17 mouse cellular contexts compared by ENCODE assay signal in genomic region chr1:94052373-94052772, GRCm38 (mm10). TPM values are rescaled to one million over a fixed set of nuclear protein-coding genes. Genes with fewer than 3 reads are reported as not detected.
DNase-seq lines count a peak whose midpoint lies in the region; ATAC-seq and TF ChIP-seq lines count a peak whose summit lies in the region.
"Had no signal": no experiment of that assay in that cellular context is flagged by ENCODE, and none has a peak within 500 bp of the region (broad histone marks: within the 10 kb centered on the region; RNA-seq: fewer than 3 reads in every experiment).

Gene Pdcd1 (minus strand): TSS chr1:94052553.

- H3K27me3 ChIP-seq in kidney, embryonic 14.5 days (ENCODE audit: control insufficient read depth, insufficient read depth, low read length), result no peaks in the 10 kb centered on the region
- no peaks in the 10 kb centered on the region for H3K27me3 ChIP-seq in kidney, embryonic 15.5 days
- no peaks in the 10 kb centered on the region for H3K27me3 ChIP-seq in CH12.LX (replicated peaks)
- H3K27me3 ChIP-seq in forebrain, embryonic 12.5 days, result no peaks in the 10 kb centered on the region
- H3K27me3 ChIP-seq: liver, embryonic 15.5 days had no signal

- ATAC-seq in kidney, embryonic 14.5 days (ENCODE audit: low FRiP score, low TSS enrichment), result 0 out of 2 replicates have a peak, but pooled peaks have one; percentile 32
- no peak for ATAC-seq in kidney, embryonic 15.5 days (replicated peaks; ENCODE audit: low FRiP score)
- ATAC-seq in granulocyte monocyte progenitor cell, adult 5-6 weeks (replicated peaks; ENCODE audit: poor library complexity, severe bottlenecking), result 0 out of 2 replicates have a peak, but pooled peaks have one; percentile 12
- no peak for ATAC-seq in forebrain, embryonic 12.5 days (ENCODE audit: low FRiP score)
- ATAC-seq: forebrain, postnatal 0 days had no signal

- H3K27ac ChIP-seq in kidney, embryonic 14.5 days (ENCODE audit: low read depth, low read length), result no peak within 1 kb of the TSS
- no peak within 1 kb of the TSS for H3K27ac ChIP-seq in kidney, embryonic 15.5 days
- H3K27ac ChIP-seq in CH12.LX (ENCODE audit: insufficient read depth, low read depth), result peak within 1 kb of the TSS; percentile 65
- no peak within 1 kb of the TSS for H3K27ac ChIP-seq in forebrain, embryonic 12.5 days
- H3K27ac ChIP-seq: hindbrain, embryonic 14.5 days; liver, embryonic 15.5 days; stomach, postnatal 0 days had no signal

- H3K79me2 ChIP-seq in CH12.LX (replicated peaks; ENCODE audit: control insufficient read depth, extremely low read depth, insufficient read depth, poor library complexity, severe bottlenecking), result peaks cover 11% of the 10 kb centered on the region

- H3K9ac ChIP-seq in kidney, embryonic 14.5 days (ENCODE audit: low read depth, low read length), result no peak within 1 kb of the TSS
- H3K9ac ChIP-seq in kidney, embryonic 15.5 days, result no peak within 1 kb of the TSS
- peak within 1 kb of the TSS; percentile 24 for H3K9ac ChIP-seq in CH12.LX (ENCODE audit: insufficient read depth, low read depth)
- H3K9ac ChIP-seq in forebrain, embryonic 12.5 days, result no peak within 1 kb of the TSS
- H3K9ac ChIP-seq: forebrain, postnatal 0 days; hindbrain, embryonic 14.5 days; liver, embryonic 15.5 days had no signal

- in situ Hi-C loops in CH12.LX (cut with MboI; ENCODE audit: low pct_ligation_motif_present, low pct_unique_long_range_greater_than_20kb, low sequenced_read_pairs), result no loop called here

- dilution Hi-C loops in CH12.LX (cut with MboI; ENCODE audit: extremely low pct_ligation_motif_present, extremely low pct_unique_long_range_greater_than_20kb, low sequenced_read_pairs), result no loop called here

- no peak within 1 kb of the TSS for H3K4me3 ChIP-seq in kidney, embryonic 14.5 days (ENCODE audit: low read length)
- H3K4me3 ChIP-seq in kidney, embryonic 15.5 days (replicated peaks), result no peak within 1 kb of the TSS
- peak within 1 kb of the TSS; percentile 57 to 67 (median 66) for H3K4me3 ChIP-seq in CH12.LX (replicated peaks in 1 of 3; ENCODE audit: low read depth in 2 of 3, low read length in 2 of 3, poor library complexity in 1 of 3)
- H3K4me3 ChIP-seq in forebrain, embryonic 12.5 days (replicated peaks), result no peak within 1 kb of the TSS
- H3K4me3 ChIP-seq: liver, embryonic 15.5 days; myocyte had no signal

- H3K9me3 ChIP-seq in kidney, embryonic 14.5 days (ENCODE audit: control insufficient read depth, low read length), result no peaks in the 10 kb centered on the region
- H3K9me3 ChIP-seq in kidney, embryonic 15.5 days (replicated peaks), result no peaks in the 10 kb centered on the region
- H3K9me3 ChIP-seq in CH12.LX (replicated peaks; ENCODE audit: low read length), result no peaks in the 10 kb centered on the region
- no peaks in the 10 kb centered on the region for H3K9me3 ChIP-seq in forebrain, embryonic 12.5 days
- H3K9me3 ChIP-seq: liver, embryonic 15.5 days had no signal

- no peaks in the 10 kb centered on the region for H3K36me3 ChIP-seq in kidney, embryonic 14.5 days (ENCODE audit: control insufficient read depth, insufficient read depth, low read length)
- no peaks in the 10 kb centered on the region for H3K36me3 ChIP-seq in kidney, embryonic 15.5 days
- peaks cover 0 to 10% of the 10 kb centered on the region in 2 experiments for H3K36me3 ChIP-seq in CH12.LX (replicated peaks in 1 of 2; ENCODE audit: control insufficient read depth in 1 of 2, insufficient read depth in 1 of 2, low read length in 1 of 2)
- H3K36me3 ChIP-seq in forebrain, embryonic 12.5 days (replicated peaks), result no peaks in the 10 kb centered on the region
- H3K36me3 ChIP-seq: liver, embryonic 15.5 days had no signal

- 52% methylated on average over 6 of the region's 6 CpGs for WGBS in kidney, embryonic 14.5 days
- WGBS in kidney, embryonic 15.5 days, result 47% methylated on average over 5 of the region's 6 CpGs
- 66% methylated on average over 5 of the region's 6 CpGs for WGBS in forebrain, embryonic 12.5 days

- TF ChIP-seq CTCF in CH12.LX (conservative IDR thresholded peaks at IDR 0.05 in 1 of 2, IDR thresholded peaks at IDR 0.05 in 1 of 2; ENCODE audit: low read depth in 2 of 2, low read length in 2 of 2), result no peak

- TF ChIP-seq POLR2A in CH12.LX (IDR thresholded peaks at IDR 0.05; ENCODE audit: low read depth, low read length), result peak; percentile 85

- no peak for TF ChIP-seq RAD21 in CH12.LX (IDR thresholded peaks at IDR 0.05; ENCODE audit: low read depth, low read length)

- no peaks in the 10 kb centered on the region for H3K4me1 ChIP-seq in kidney, embryonic 14.5 days (ENCODE audit: control insufficient read depth, insufficient read depth, low read length)
- H3K4me1 ChIP-seq in kidney, embryonic 15.5 days, result no peaks in the 10 kb centered on the region
- peaks cover 19 to 74% of the 10 kb centered on the region in 2 experiments for H3K4me1 ChIP-seq in CH12.LX (ENCODE audit: control insufficient read depth in 1 of 2, insufficient read depth in 2 of 2)
- no peaks in the 10 kb centered on the region for H3K4me1 ChIP-seq in forebrain, embryonic 12.5 days
- H3K4me1 ChIP-seq: liver, embryonic 15.5 days had no signal

- no peak for TF ChIP-seq EP300 in CH12.LX (IDR thresholded peaks at IDR 0.05; ENCODE audit: low read length)

- no peak within 1 kb of the TSS for H3K4me2 ChIP-seq in kidney, embryonic 14.5 days (replicated peaks; ENCODE audit: low read depth, low read length)
- H3K4me2 ChIP-seq in kidney, embryonic 15.5 days, result no peak within 1 kb of the TSS
- H3K4me2 ChIP-seq in CH12.LX (ENCODE audit: insufficient read depth, low read depth, poor library complexity, severe bottlenecking), result peak within 1 kb of the TSS; percentile 59
- H3K4me2 ChIP-seq in forebrain, embryonic 12.5 days, result no peak within 1 kb of the TSS
- H3K4me2 ChIP-seq: hindbrain, embryonic 14.5 days; liver, embryonic 15.5 days; midbrain, embryonic 11.5 days had no signal

- DNase-seq in CH12.LX (ENCODE audit: extremely low read depth), result peak; percentile 78
- DNase-seq in thymus, postnatal 0 days (ENCODE audit: low spot score), result peak; percentile 62
- no peak for DNase-seq in adrenal gland, adult 8-10 months
- no peak for DNase-seq in adrenal gland, postnatal 25 days
- DNase-seq: adrenal gland, adult 2 months; forebrain, postnatal 0 days; kidney, adult 9 months had no signal

TF ChIP-seq in CH12.LX, 34 proteins besides CTCF, POLR2A, EP300 and RAD21:
- TF ChIP-seq CHD2 (IDR thresholded peaks at IDR 0.05; ENCODE audit: low read length) (peak; percentile 93), TCF12 (IDR thresholded peaks at IDR 0.05; ENCODE audit: low read depth, low read length) (peak; percentile 76), NELFE (IDR thresholded peaks at IDR 0.05; ENCODE audit: low read depth, low read length) (peak; percentile 46), BHLHE40 (IDR thresholded peaks at IDR 0.05; ENCODE audit: low read depth, low read length) (no peak), TBP (conservative IDR thresholded peaks at IDR 0.05; ENCODE audit: low read depth, low read length) (peak; percentile 82; the same call in 1 of the 2 replicates)

RNA-seq across cellular contexts. Expression of gene Pdcd1, which starts in this region (rescaled TPM):
- not detected in 2 replicates for polyA plus RNA-seq in kidney, embryonic 14.5 days (2014; fragmentation: Nextera tagmentation; extraction: Ambion mirVana)
- polyA plus RNA-seq in kidney, embryonic 15.5 days (2015; fragmentation: Nextera tagmentation; extraction: Ambion mirVana), result not detected in 2 replicates
- 26.4 and 40.3 TPM in 2 replicates for total RNA-seq in CH12.LX (2012; rRNA removed)
- total RNA-seq in CH12.LX (2014; rRNA removed), result 26.5 and 30.1 TPM in 2 replicates
- polyA plus RNA-seq in CH12.LX (2012; ENCODE audit: insufficient read length, low read depth), result 35.1 and 36.7 TPM in 2 replicates
- not detected in 2 replicates for total RNA-seq in granulocyte monocyte progenitor cell, adult 5-6 weeks (2014; fragmentation: Nextera tagmentation)
- total RNA-seq in granulocyte monocyte progenitor cell, adult 5-6 weeks (2017), result not detected in 2 replicates
- polyA plus RNA-seq in thymus, postnatal 0 days (2015; fragmentation: Nextera tagmentation; extraction: Ambion mirVana), result 17.6 and 19.3 TPM in 2 replicates
- total RNA-seq in adrenal gland, adult 8-10 months (2022), result under 1 TPM in 2 of 4 experiments, not detected in 2; 0.18 to 0.42 TPM
- total RNA-seq in adrenal gland, postnatal 25 days (2021), result not detected in 2 replicates
- 0.09 TPM in 1 of 2 replicates, not detected in the other for polyA plus RNA-seq in forebrain, embryonic 12.5 days (2016; fragmentation: Nextera tagmentation; extraction: Ambion mirVana)
- total RNA-seq: forebrain, postnatal 0 days; gastrocnemius, adult 8-10 months had no signal
- polyA plus RNA-seq: forebrain, postnatal 0 days; hindbrain, embryonic 14.5 days; myocyte; stomach, postnatal 0 days had no signal

Comparison
In these comparisons a context has a peak if more than half of its experiments do, and no peak if none do; other contexts are left out.
1. RNA of gene Pdcd1 (total RNA-seq): 26.4 to 40.3 TPM in CH12.LX; 0.18 to 0.42 TPM in adrenal gland, adult 8-10 months, not detected in adrenal gland, postnatal 25 days and not detected in granulocyte monocyte progenitor cell, adult 5-6 weeks; every median in the first group is over 10 times any median in the second.
2. RNA of gene Pdcd1 (polyA plus RNA-seq): 35.1 to 36.7 TPM in CH12.LX and 17.6 to 19.3 TPM in thymus, postnatal 0 days; 0.09 TPM in forebrain, embryonic 12.5 days, not detected in kidney, embryonic 15.5 days and not detected in kidney, embryonic 14.5 days; every median in the first group is over 10 times any median in the second.
3. Peak in ATAC-seq in kidney, embryonic 14.5 days; RNA of the gene not detected or under 1 TPM.
4. Peak in ATAC-seq in granulocyte monocyte progenitor cell, adult 5-6 weeks; RNA of the gene not detected or under 1 TPM.
5. H3K4me3 ChIP-seq: peak in CH12.LX (3 of 3); none in kidney, embryonic 14.5 days (single experiment), kidney, embryonic 15.5 days (single experiment) and forebrain, embryonic 12.5 days (single experiment).
6. DNase-seq: peak in CH12.LX (single experiment) and thymus, postnatal 0 days (single experiment); none in adrenal gland, adult 8-10 months (single experiment) and adrenal gland, postnatal 25 days (single experiment).